Mouse (Mus musculus) midbrain, embryonic 15.5 days (tissue): Measurements from ENCODE around the gene Dusp8. TPM values are rescaled to one million over a fixed set of nuclear protein-coding genes. Genes with fewer than 3 reads are reported as not detected.

Experiments
- ATAC-seq: fragments of 200-750 bp; cut with Nextera tagmentation; replicated peaks from 2 replicates; pipeline ENCODE4 v1.8.0; 2017; ENCODE audit warnings: moderate TSS enrichment
- H3K27ac ChIP-seq: fragments of 300-500 bp; sonication (generic); 2 replicates; pipeline ENCODE4 v1.5.1; 2015; ENCODE audit warnings: mild to moderate bottlenecking, inconsistent platforms
- H3K27me3 ChIP-seq: fragments of 300-500 bp; sonication (generic); replicated peaks from 2 replicates; pipeline ENCODE4 v1.6.1; 2015; ENCODE audit warnings: inconsistent platforms
- H3K36me3 ChIP-seq: fragments of 300-500 bp; sonication (generic); replicated peaks from 2 replicates; pipeline ENCODE4 v1.6.1; 2015; ENCODE audit warnings: inconsistent platforms
- H3K4me1 ChIP-seq: fragments of 300-500 bp; sonication (generic); 2 replicates; pipeline ENCODE4 v1.6.1; 2015; ENCODE audit warnings: inconsistent platforms
- H3K4me2 ChIP-seq: fragments of 300-500 bp; sonication (generic); 2 replicates; pipeline ENCODE4 v1.6.1; 2015; ENCODE audit warnings: inconsistent platforms, mild to moderate bottlenecking, moderate library complexity
- H3K4me3 ChIP-seq: fragments of 300-500 bp; sonication (generic); 2 replicates; pipeline ENCODE4 v1.5.1; 2015; ENCODE audit warnings: mild to moderate bottlenecking, inconsistent platforms
- H3K9ac ChIP-seq: fragments of 300-500 bp; sonication (generic); 2 replicates; pipeline ENCODE4 v1.6.1; 2015; ENCODE audit warnings: mild to moderate bottlenecking, inconsistent platforms
- H3K9me3 ChIP-seq: fragments of 300-500 bp; sonication (generic); 2 replicates; pipeline ENCODE4 v1.6.1; 2016; ENCODE audit warnings: inconsistent platforms
- WGBS: fragments of 180-500 bp; shearing (Covaris S2); methylation state at CpG from one replicate; pipeline ENCODE4 v1.1.7; 2015; ENCODE audit warnings: mixed read lengths; 5-methylcytosine and 5-hydroxymethylcytosine counted together
- polyA plus RNA-seq: library from polyadenylated mRNA; unstranded; fragments of >200 nt; fragmentation: Nextera tagmentation; extraction: Ambion mirVana; gene quantifications from 2 replicates; pipeline ENCODE4 v1.2.1, GENCODE M21; 2015

The Dusp8 gene
- polyA plus RNA-seq, 1 experiment from 2014 or later = 135 TPM

DNA sequence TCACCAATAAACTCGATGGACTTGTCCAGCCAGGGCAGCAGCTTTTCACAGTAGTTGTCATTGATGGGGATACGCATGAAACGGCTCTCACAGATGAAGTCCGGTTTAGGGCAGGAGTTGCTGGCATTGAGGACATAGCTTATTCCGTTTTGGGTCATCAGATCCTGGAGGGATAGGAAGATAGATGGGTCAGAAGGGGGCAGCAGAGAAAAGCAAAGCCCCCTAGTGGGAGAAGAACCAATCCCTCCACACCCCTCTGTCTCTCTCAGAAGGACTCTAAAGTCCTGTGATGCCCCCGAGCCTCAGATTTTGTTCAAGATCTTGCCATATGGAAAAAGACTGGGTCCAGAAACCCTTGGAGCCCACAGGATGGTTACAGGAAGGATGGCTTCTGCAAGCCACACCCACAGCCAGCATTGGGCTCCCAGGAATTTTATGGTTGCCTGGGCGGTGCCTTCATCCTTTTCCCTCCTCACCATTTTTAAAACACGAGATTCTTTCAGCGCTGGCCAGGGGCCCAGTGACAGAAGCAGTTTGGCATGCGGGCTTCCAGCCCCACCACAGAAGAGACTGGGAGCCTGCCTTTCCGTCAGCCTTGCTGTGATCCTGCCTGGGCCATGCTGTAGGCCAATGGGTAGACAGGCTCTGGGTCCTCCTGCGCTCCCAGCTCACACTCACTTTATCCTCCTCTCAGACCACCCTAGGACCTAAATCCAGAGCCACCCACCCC, 11.9 kb downstream of the Dusp8 start:
- no peak overlapping the region for H3K4me3 ChIP-seq
- peaks cover 23% of the 10 kb centered on the region for H3K4me1 ChIP-seq
- no peak for ATAC-seq
- peaks cover 62% of the 10 kb centered on the region for H3K36me3 ChIP-seq
- H3K9ac ChIP-seq = no peak overlapping the region
- H3K27ac ChIP-seq = no peak overlapping the region
- H3K9me3 ChIP-seq = no peaks in the 10 kb centered on the region
- H3K4me2 ChIP-seq = no peak overlapping the region
- 45% methylated on average over 12 of the region's 12 CpGs for WGBS
- H3K27me3 ChIP-seq = peaks cover 7% of the 10 kb centered on the region; the same call in 1 of the 2 replicates

DNA sequence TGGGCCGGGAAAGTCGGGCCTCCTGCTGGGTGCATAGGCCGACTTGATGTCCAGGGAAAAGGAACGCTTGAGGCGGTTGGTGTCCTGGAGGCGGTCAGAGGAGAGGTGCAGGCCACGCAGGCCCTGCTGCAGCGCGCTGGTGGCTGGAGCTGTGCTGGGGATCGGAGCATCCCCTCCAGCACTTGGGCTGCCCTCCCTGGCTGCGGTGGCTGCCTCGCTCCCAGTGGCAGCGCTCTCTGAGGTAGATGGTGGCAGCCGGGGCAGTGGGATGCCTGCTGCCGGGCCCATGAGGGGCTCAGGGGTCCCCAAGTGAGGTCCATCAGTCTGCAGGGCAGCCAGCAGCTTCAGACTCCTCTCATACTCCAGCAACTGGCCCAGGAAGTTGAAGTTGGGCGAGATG, 13.0 kb downstream of the Dusp8 start:
- ATAC-seq = no peak
- Histone ChIP-seq H3K9me3 (no peaks in the 10 kb centered on the region), H3K36me3 (peaks cover 55% of the 10 kb centered on the region), H3K9ac (no peak overlapping the region), H3K4me3 (no peak overlapping the region), H3K27me3 (peaks cover 7% of the 10 kb centered on the region; the same call in 1 of the 2 replicates), H3K4me1 (peaks cover 15% of the 10 kb centered on the region; the same call in 1 of the 2 replicates), H3K4me2 (no peak overlapping the region), H3K27ac (no peak overlapping the region)
- WGBS = 43% methylated on average over 15 of the region's 16 CpGs

DNA sequence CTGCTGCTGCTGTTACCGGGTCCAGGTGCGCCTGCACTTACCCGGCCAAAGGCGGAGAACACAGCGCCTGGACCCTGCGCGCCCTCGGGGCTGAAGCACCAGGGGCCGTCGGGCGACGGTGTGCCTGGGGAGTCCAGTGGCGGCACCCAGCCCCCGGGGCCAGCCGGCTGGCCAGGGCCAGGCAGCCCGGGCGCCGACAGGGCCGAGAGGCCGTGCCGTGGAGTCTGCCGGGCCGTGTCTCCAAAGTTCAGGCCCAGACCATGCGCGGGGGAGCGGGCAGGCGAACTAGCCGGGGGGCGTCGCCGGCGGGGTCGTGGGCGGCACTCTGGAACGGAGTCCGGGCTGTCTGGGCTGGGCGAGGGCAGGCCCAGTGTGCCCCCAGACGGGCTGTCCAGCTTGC, 13.5 kb downstream of the Dusp8 start:
- H3K4me2 ChIP-seq = no peak overlapping the region
- H3K4me3 ChIP-seq = no peak overlapping the region
- H3K36me3 ChIP-seq = peaks cover 51% of the 10 kb centered on the region
- H3K4me1 ChIP-seq = peaks cover 15% of the 10 kb centered on the region; the same call in 1 of the 2 replicates
- 18% methylated on average over 38 of the region's 38 CpGs for WGBS
- no peaks in the 10 kb centered on the region for H3K9me3 ChIP-seq
- peaks cover 7% of the 10 kb centered on the region; the same call in 1 of the 2 replicates for H3K27me3 ChIP-seq
- no peak overlapping the region for H3K27ac ChIP-seq
- no peak overlapping the region for H3K9ac ChIP-seq
- ATAC-seq = no peak

DNA sequence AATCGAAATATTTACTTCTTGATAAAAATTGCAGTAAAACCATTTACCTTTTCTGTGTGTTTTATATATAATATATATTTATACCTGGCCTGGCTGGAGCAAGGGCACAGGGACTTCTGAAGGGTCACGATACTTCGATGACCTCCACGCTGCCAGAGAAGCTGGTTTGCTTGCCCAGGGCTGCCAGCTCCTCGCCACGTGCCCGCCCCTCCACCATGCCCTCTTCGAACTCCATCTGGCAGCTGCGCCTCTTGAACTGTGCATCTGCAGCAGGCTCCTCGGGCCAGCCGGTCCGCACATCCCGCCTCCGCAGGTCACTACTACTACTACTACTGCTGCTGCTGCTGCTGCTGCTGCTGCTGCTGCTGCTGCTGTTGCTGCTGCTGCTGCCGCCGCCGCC, 13.9 kb downstream of the Dusp8 start:
- 37% methylated on average over 17 of the region's 17 CpGs for WGBS
- no peak overlapping the region for H3K9ac ChIP-seq

DNA sequence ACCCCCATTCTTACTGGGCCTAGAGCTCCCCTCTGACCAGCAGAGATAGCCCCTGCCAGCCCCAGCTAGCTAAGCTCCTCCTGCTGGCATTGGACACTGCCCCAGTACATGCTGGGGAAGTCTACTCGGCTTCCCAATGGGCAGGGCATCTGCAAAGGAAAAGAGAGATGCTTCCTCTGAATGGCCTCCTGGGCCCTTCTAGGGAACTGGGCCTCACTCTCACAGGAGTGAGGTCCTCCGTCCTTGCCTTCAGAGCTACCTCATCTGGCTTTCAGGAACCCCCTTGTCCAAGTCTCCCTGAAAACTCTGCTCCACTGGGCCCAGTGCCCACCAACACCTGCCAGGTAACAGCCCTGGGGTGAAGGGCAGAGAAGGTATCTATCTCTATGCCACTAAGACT, 14.8 kb downstream of the Dusp8 start:
- H3K4me2 ChIP-seq = no peak overlapping the region
- H3K36me3 ChIP-seq = peaks cover 42% of the 10 kb centered on the region

More for the DNA sequence above, 13.9 kb downstream of the Dusp8 start:
- H3K9me3 ChIP-seq = no peaks in the 10 kb centered on the region
- no peak overlapping the region for H3K27ac ChIP-seq
- no peak for ATAC-seq
- peaks cover 46% of the 10 kb centered on the region for H3K36me3 ChIP-seq
- H3K4me2 ChIP-seq = no peak overlapping the region
- H3K27me3 ChIP-seq = peaks cover 7% of the 10 kb centered on the region; the same call in 1 of the 2 replicates
- H3K4me1 ChIP-seq = peaks cover 15% of the 10 kb centered on the region; the same call in 1 of the 2 replicates
- no peak overlapping the region for H3K4me3 ChIP-seq

DNA sequence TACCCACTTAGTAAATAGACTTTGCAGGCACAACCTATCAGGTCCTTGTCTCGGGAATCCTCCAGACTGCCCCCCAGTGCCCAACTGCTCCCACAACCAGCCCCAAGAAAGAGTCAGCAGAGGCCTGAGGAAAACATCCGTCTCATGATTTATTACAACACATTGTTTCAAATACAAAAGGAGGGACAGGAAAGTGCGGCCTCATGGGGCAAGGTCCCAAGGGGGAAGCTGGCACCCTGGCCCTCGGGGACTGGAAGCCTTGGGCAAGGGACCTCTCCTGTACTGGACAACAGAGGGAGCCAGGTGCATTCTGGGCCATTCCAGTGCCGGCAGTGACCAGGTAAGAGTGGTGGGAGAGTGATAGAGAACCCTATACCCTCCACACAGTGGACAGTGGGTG, 16.3 kb downstream of the Dusp8 start:
- Histone ChIP-seq H3K36me3 (peaks cover 27% of the 10 kb centered on the region), H3K27me3 (peaks cover 7% of the 10 kb centered on the region; the same call in 1 of the 2 replicates), H3K9me3 (no peaks in the 10 kb centered on the region), H3K4me2 (no peak overlapping the region), H3K9ac (no peak overlapping the region), H3K4me1 (peaks cover 3% of the 10 kb centered on the region; the same call in 1 of the 2 replicates), H3K4me3 (no peak overlapping the region), H3K27ac (no peak overlapping the region)
- WGBS = 65% methylated on average over 5 of the region's 5 CpGs
- ATAC-seq = no peak

More for the DNA sequence above, 14.8 kb downstream of the Dusp8 start:
- peaks cover 15% of the 10 kb centered on the region; the same call in 1 of the 2 replicates for H3K4me1 ChIP-seq
- no peak for ATAC-seq
- H3K27me3 ChIP-seq = peaks cover 7% of the 10 kb centered on the region; the same call in 1 of the 2 replicates
- H3K9ac ChIP-seq = no peak overlapping the region
- no peak overlapping the region for H3K27ac ChIP-seq
- H3K4me3 ChIP-seq = no peak overlapping the region
- H3K9me3 ChIP-seq = no peaks in the 10 kb centered on the region
- 66% methylated on average over 2 of the region's 2 CpGs for WGBS

DNA sequence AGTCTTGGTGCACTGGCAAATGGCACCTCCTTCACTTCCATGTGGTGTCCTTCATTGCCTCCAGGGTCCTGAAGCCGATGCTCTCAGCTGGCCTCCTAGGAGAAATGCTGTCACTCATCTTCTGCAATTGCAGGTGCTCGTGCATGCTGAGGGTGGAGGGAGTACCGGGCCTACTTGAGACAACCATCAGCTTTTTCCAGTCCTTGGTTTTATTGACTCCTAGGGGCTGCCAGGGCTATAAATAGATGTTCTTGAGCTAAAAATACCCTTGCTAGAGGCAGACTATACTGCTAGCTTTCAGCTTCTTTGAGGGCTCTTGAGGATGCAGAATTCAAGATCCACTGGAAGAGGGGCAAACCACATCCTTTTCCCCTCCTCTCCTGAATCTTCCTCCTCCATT, 18.5 kb downstream of the Dusp8 start:
- H3K4me1 ChIP-seq = no peaks in the 10 kb centered on the region; the same call in 1 of the 2 replicates
- ATAC-seq = no peak
- no peak overlapping the region for H3K9ac ChIP-seq
- peaks cover 8% of the 10 kb centered on the region for H3K36me3 ChIP-seq
- H3K4me3 ChIP-seq = no peak overlapping the region
- 77% methylated on average over 3 of the region's 3 CpGs for WGBS
- no peaks in the 10 kb centered on the region for H3K27me3 ChIP-seq
- no peak overlapping the region for H3K27ac ChIP-seq
- H3K4me2 ChIP-seq = no peak overlapping the region
- no peaks in the 10 kb centered on the region for H3K9me3 ChIP-seq

DNA sequence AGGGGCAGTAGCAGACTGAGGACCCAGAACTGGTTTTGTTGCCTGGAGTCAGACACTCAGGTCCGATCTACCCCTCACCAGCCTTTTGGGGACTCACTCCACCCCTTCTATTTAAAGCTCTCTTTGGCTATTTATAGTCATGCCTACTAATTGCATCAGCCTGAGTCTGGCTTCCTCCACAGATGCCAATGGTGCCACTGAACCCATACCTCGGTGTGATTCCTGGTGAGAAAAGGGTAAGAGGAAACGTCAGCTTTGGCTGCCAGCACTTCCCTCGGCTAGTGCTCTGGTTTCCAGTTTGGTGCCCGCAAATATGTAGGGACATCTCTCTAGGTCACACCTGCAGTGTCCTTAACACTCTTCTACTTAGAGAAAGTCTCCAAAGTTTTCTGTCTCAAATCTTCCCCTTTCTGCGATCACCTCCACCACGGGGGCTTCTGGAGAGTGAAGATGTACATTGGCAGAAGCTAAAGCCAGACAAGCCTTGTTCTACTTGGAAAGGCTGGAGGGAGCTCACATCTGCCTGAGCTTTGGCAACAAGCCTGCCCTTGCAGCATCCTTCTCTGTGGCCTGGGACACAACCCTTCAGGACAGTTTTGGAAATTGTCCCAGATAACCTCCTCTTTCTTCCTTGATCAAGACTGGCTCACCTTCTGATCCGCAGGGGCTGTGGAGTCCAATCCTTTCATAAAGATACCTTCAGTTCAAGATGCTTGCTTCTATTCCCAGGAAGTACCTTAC, 21.3 kb downstream of the Dusp8 start:
- H3K27me3 ChIP-seq = no peaks in the 10 kb centered on the region
- WGBS = 78% methylated on average over 8 of the region's 8 CpGs
- H3K4me2 ChIP-seq = no peak overlapping the region
- no peaks in the 10 kb centered on the region for H3K9me3 ChIP-seq
- H3K4me3 ChIP-seq = no peak overlapping the region
- no peak overlapping the region for H3K9ac ChIP-seq
- ATAC-seq = no peak
- H3K36me3 ChIP-seq = no peaks in the 10 kb centered on the region; the same call in 1 of the 2 replicates
- H3K27ac ChIP-seq = no peak overlapping the region
- H3K4me1 ChIP-seq = peaks cover 5% of the 10 kb centered on the region

DNA sequence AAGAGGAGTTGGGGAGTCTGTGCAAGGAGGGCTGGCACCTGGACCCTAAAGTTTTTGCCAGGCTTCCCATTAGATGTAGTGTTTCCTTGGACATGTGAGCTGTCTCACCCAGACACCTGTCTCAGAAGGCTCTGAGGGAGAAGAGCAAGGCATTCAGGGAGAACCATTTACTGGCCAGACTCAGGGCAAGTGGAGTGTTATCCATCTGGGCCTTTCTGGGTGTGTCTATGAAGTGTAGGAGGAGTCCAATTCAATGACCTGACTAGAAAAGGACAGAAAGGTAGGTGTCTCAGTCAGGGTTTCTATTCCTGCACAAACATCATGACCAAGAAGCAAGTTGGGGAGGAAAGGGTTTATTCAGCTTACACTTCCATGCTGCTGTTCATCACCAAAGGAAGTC, 23.9 kb downstream of the Dusp8 start:
- no peak overlapping the region for H3K4me2 ChIP-seq
- peaks cover 5% of the 10 kb centered on the region for H3K4me1 ChIP-seq
- no peak overlapping the region for H3K4me3 ChIP-seq
- H3K27ac ChIP-seq = no peak overlapping the region
- no peak for ATAC-seq
- no peaks in the 10 kb centered on the region for H3K27me3 ChIP-seq
- H3K36me3 ChIP-seq = no peaks in the 10 kb centered on the region
- no peaks in the 10 kb centered on the region for H3K9me3 ChIP-seq
- H3K9ac ChIP-seq = no peak overlapping the region

DNA sequence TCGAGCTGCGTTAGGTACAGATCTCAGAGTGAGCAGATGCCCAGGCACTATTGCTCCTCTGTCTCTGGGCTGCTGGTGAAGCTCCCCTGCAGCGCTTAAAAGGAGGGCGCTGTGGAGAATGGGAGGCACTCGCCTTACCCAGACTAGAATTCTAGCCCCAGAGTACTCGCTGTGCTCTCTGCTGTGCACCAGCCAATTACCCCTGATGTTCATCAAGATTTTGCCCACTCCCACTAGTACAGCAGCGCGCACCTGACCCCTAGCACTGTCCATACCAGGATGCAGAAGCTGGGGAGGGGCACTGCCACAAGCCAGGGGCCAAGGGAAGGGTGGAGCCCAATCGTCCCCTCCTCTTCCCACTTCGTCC, 24.4 kb downstream of the Dusp8 start:
- no peaks in the 10 kb centered on the region for H3K9me3 ChIP-seq
- peaks cover 5% of the 10 kb centered on the region for H3K4me1 ChIP-seq
- H3K27me3 ChIP-seq = no peaks in the 10 kb centered on the region
- peak overlapping the region; percentile 55 for H3K4me2 ChIP-seq
- WGBS = 7% methylated on average over 9 of the region's 10 CpGs
- peak overlapping the region; percentile 34; the same call in 1 of the 2 replicates for H3K9ac ChIP-seq
- no peaks in the 10 kb centered on the region for H3K36me3 ChIP-seq
- H3K4me3 ChIP-seq = peak overlapping the region; percentile 27
- ATAC-seq = peak; percentile 78
- no peak overlapping the region for H3K27ac ChIP-seq

DNA sequence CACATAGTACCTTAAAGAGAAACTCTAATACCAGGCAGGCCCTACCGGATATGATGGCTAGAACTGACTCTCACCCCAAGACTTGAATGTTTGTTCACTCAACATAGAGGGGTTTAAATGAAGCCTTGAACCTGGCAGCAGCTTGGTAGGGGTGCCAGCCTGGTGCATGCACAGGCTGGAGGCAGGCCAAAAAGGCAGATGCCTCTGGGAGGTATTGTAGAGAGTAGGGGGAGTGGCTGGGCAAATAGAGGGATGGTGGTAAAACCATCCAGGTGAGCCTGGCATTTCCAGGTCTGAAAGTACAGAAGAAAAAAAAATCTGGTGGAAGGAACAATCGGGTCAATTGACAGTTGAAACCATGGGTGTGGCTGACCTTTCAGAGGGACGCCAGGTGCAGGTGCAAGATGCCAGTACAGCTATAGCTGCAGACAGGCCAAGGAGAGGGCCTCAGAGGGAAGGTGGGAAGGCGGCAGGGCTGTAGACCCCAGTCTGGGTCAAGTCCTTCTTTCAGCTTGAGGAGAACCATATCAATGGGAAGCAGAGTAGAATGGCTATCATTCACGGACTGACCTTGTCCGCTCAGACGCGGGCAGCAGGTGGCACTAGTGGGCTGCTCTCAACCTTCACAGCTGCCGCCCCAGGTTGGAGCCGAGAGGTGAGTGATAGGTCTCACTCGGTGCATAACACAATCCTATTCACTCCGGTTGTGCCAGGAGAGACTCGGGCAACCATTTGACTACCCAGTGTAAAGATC, 25.0 kb downstream of the Dusp8 start:
- WGBS = 18% methylated on average over 13 of the region's 13 CpGs
- peak; percentile 90 for ATAC-seq
- H3K9ac ChIP-seq = peak overlapping the region; percentile 34; the same call in 1 of the 2 replicates
- no peak overlapping the region for H3K27ac ChIP-seq
- H3K9me3 ChIP-seq = no peaks in the 10 kb centered on the region
- no peaks in the 10 kb centered on the region for H3K27me3 ChIP-seq
- H3K4me3 ChIP-seq = peak overlapping the region; percentile 27
- H3K36me3 ChIP-seq = no peaks in the 10 kb centered on the region
- H3K4me2 ChIP-seq = peak overlapping the region; percentile 55
- peaks cover 5% of the 10 kb centered on the region for H3K4me1 ChIP-seq

DNA sequence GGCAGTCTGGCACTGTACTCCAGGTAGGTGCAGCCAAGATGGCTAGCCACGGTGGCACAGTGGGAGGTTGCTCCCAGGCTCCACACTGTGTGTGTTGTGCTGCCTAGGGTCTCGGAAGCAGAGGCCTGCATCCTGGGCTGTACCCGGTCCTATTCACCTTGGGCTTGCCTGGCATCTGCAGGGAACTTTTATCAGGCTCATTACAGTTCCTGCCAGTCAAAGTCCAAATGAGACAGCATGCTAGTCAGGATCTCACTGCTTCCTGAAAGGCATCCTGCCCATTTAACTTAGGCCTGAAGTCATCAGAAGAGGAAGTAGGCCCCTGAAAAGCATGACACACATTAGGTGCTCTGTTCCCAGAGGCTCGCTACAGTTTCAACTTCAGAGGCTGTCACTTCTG, 27.2 kb downstream of the Dusp8 start:
- Histone ChIP-seq H3K4me3 (no peak overlapping the region), H3K9ac (no peak overlapping the region), H3K9me3 (no peaks in the 10 kb centered on the region), H3K4me1 (peaks cover 5% of the 10 kb centered on the region), H3K27ac (no peak overlapping the region), H3K27me3 (no peaks in the 10 kb centered on the region), H3K4me2 (no peak overlapping the region), H3K36me3 (no peaks in the 10 kb centered on the region)
- 68% methylated on average over 4 of the region's 4 CpGs for whole genome bisulfite sequencing
- ATAC-seq = no peak
